9 mouse cellular contexts compared by ENCODE assay signal in the genomic region with DNA sequence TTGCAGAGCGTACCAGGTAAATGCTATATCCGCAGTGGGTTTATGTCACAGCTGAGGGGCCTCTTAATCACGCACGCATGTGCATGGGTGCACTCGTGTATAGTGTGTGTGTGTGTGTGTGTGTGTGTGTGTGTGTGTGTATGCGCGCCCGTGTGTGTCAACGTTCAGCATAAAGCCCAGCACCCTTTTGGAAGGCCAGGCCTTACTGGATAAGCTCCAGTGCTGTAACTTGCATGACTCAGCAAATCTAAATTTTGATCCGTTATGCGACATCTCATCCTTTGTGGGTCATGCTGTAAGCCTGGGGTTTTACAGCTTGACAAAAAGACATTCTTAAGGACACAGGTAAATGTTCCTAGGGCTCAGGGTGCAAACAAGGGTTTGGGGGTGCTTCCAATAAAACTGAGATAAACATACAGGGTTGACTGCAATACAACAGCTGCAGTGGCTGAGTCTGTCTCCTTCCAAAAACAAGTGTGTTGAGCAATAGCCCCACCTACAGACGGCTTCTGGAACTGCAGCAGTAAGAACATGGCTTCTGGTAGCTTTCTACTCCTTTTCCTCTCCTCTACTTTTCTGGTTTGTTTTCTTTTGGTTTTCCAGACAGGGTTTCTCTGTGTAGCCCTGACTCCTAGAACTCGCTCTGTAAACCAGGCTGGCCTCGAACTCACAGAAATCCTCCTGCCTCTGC. TPM values are rescaled to one million over a fixed set of nuclear protein-coding genes. Genes with fewer than 3 reads are reported as not detected.
DNase-seq lines count a peak whose midpoint lies in the region; ATAC-seq and TF ChIP-seq lines count a peak whose summit lies in the region.
"Had no signal": no experiment of that assay in that cellular context is flagged by ENCODE, and none has a peak within 500 bp of the region (broad histone marks: within the 10 kb centered on the region; RNA-seq: fewer than 3 reads in every experiment).

No protein-coding gene starts in this region.

- no peaks in the 10 kb centered on the region; the same call in 1 of the 2 replicates for H3K4me1 ChIP-seq in kidney, adult 2 months (ENCODE audit: control insufficient read depth, insufficient read depth, low read length)
- no peaks in the 10 kb centered on the region for H3K4me1 ChIP-seq in limb, embryonic 11.5 days (ENCODE audit: control insufficient read depth, insufficient read depth, low read length)
- no peaks in the 10 kb centered on the region for H3K4me1 ChIP-seq in stomach, postnatal 0 days (replicated peaks; ENCODE audit: control insufficient read depth, insufficient read depth)
- H3K4me1 ChIP-seq: embryonic facial prominence, embryonic 15.5 days had no signal

- TF ChIP-seq CTCF in kidney, adult 2 months (conservative IDR thresholded peaks at IDR 0.05; ENCODE audit: insufficient read depth, insufficient read length, low read depth, low read length): peak; percentile 76
- peak; percentile 87 for TF ChIP-seq CTCF in stomach, postnatal 0 days (IDR thresholded peaks at IDR 0.05; ENCODE audit: low read depth)

- H3K9ac ChIP-seq in limb, embryonic 11.5 days (ENCODE audit: low read length): no peak overlapping the region
- no peak overlapping the region for H3K9ac ChIP-seq in stomach, postnatal 0 days (ENCODE audit: low read length)
- H3K9ac ChIP-seq: embryonic facial prominence, embryonic 15.5 days had no signal

- TF ChIP-seq POLR2A in kidney, adult 2 months (IDR thresholded peaks at IDR 0.05; ENCODE audit: low read depth, low read length): no peak
- TF ChIP-seq POLR2A in myocyte (IDR thresholded peaks at IDR 0.05; ENCODE audit: insufficient read length, low read depth): no peak

- no peaks in the 10 kb centered on the region for H3K79me2 ChIP-seq in myocyte (ENCODE audit: control insufficient read depth, insufficient read depth)

- H3K27me3 ChIP-seq in kidney, adult 2 months (replicated peaks; ENCODE audit: control insufficient read depth, insufficient read depth, low read length): no peaks in the 10 kb centered on the region
- no peaks in the 10 kb centered on the region for H3K27me3 ChIP-seq in limb, embryonic 11.5 days (ENCODE audit: control insufficient read depth, insufficient read depth, low read length)
- peaks cover 4% of the 10 kb centered on the region for H3K27me3 ChIP-seq in myocyte (ENCODE audit: control insufficient read depth, insufficient read depth, insufficient read length)
- H3K27me3 ChIP-seq in stomach, postnatal 0 days (ENCODE audit: control insufficient read depth, insufficient read depth, low read length): no peaks in the 10 kb centered on the region
- H3K27me3 ChIP-seq: embryonic facial prominence, embryonic 15.5 days had no signal

- H3K4me3 ChIP-seq in kidney, adult 2 months (ENCODE audit: insufficient read depth, low read depth, low read length): no peak overlapping the region
- no peak overlapping the region for H3K4me3 ChIP-seq in limb, embryonic 11.5 days (ENCODE audit: low read depth, low read length)
- no peak overlapping the region for H3K4me3 ChIP-seq in myocyte
- no peak overlapping the region for H3K4me3 ChIP-seq in stomach, postnatal 0 days (ENCODE audit: low read depth, low read length)
- H3K4me3 ChIP-seq: embryonic facial prominence, embryonic 15.5 days had no signal

- no peak for TF ChIP-seq EP300 in stomach, postnatal 0 days (optimal IDR thresholded peaks at IDR 0.05)

- ATAC-seq in limb, embryonic 11.5 days (ENCODE audit: insufficient number of reproducible peaks, low FRiP score, low TSS enrichment, low read depth): no peak
- 0 out of 2 replicates have a peak, but pooled peaks have one; percentile 42 for ATAC-seq in stomach, postnatal 0 days (ENCODE audit: low FRiP score, low TSS enrichment)

- H3K4me2 ChIP-seq in limb, embryonic 11.5 days (ENCODE audit: low read depth, severe bottlenecking): no peak overlapping the region
- no peak overlapping the region for H3K4me2 ChIP-seq in myocyte (ENCODE audit: low read depth)
- H3K4me2 ChIP-seq in stomach, postnatal 0 days (replicated peaks; ENCODE audit: low read depth): no peak overlapping the region
- H3K4me2 ChIP-seq: embryonic facial prominence, embryonic 15.5 days had no signal

- H3ac ChIP-seq in myocyte (ENCODE audit: control insufficient read depth, insufficient read length): no peak overlapping the region

- H3K9me3 ChIP-seq in limb, embryonic 11.5 days (ENCODE audit: control insufficient read depth, low read length): no peaks in the 10 kb centered on the region
- H3K9me3 ChIP-seq in stomach, postnatal 0 days (ENCODE audit: control insufficient read depth, low read length): no peaks in the 10 kb centered on the region
- H3K9me3 ChIP-seq: embryonic facial prominence, embryonic 15.5 days had no signal

- H3K27ac ChIP-seq in kidney, adult 2 months (ENCODE audit: insufficient read depth, low read depth, low read length): no peak overlapping the region
- H3K27ac ChIP-seq in limb, embryonic 11.5 days (replicated peaks; ENCODE audit: low read depth, low read length): no peak overlapping the region
- no peak overlapping the region for H3K27ac ChIP-seq in stomach, postnatal 0 days (replicated peaks)
- H3K27ac ChIP-seq: embryonic facial prominence, embryonic 15.5 days had no signal

- H3K36me3 ChIP-seq in kidney, adult 2 months (ENCODE audit: control insufficient read depth, insufficient read depth, low read length): no peaks in the 10 kb centered on the region
- no peaks in the 10 kb centered on the region for H3K36me3 ChIP-seq in limb, embryonic 11.5 days (ENCODE audit: control insufficient read depth, insufficient read depth, low read length)
- H3K36me3 ChIP-seq in myocyte (ENCODE audit: control insufficient read depth, insufficient read depth): no peaks in the 10 kb centered on the region
- no peaks in the 10 kb centered on the region for H3K36me3 ChIP-seq in stomach, postnatal 0 days (ENCODE audit: control insufficient read depth, insufficient read depth, low read length)
- H3K36me3 ChIP-seq: embryonic facial prominence, embryonic 15.5 days had no signal

- DNase-seq in urinary bladder, postnatal 25 days (ENCODE audit: low spot score): peak; percentile 52
- DNase-seq in urinary bladder, adult 2 months (ENCODE audit: low spot score): no peak
- peak; percentile 80 to 85 for DNase-seq in cerebellum, postnatal 10 days
- peak; percentile 70 to 85 for DNase-seq in frontal cortex, postnatal 14 days (ENCODE audit: low spot score in 2 of 2)
- peak; percentile 82 for DNase-seq in kidney, adult 2 months
- DNase-seq in limb, embryonic 11.5 days (ENCODE audit: low spot score): peak; percentile 84
- peak; percentile 78 for DNase-seq in stomach, postnatal 0 days (ENCODE audit: low spot score)

- 64% methylated on average over 14 of the region's 14 CpGs for WGBS in kidney, adult 2 months
- 78% methylated on average over 14 of the region's 14 CpGs for WGBS in limb, embryonic 11.5 days
- 74% methylated on average over 14 of the region's 14 CpGs for WGBS in stomach, postnatal 0 days

TF ChIP-seq in myocyte, 11 proteins besides CTCF, POLR2A, EP300 and RAD21:
- TF ChIP-seq REST (IDR thresholded peaks at IDR 0.05; ENCODE audit: insufficient read depth, insufficient read length): no peak
- peak; percentile 27 to 62 (median 49) for TF ChIP-seq MYOD1 (IDR thresholded peaks at IDR 0.05; ENCODE audit: control insufficient read depth in 1 of 3, insufficient read length in 2 of 3, low read depth in 2 of 3)
- TF ChIP-seq MYOG (IDR thresholded peaks at IDR 0.05; ENCODE audit: control insufficient read depth in 1 of 3, insufficient read depth in 1 of 3, insufficient read length in 2 of 3, low read depth in 2 of 3): peak in 2 of 3 experiments; percentile 11 to 52
- TF ChIP-seq POLR2AphosphoS2 (IDR thresholded peaks at IDR 0.05; ENCODE audit: insufficient read length, low read depth): no peak
TF ChIP-seq in myocyte: peak in this region for 2.

RNA-seq across cellular contexts. Expression of a gene that starts 28.2 kb away (rescaled TPM):
- polyA plus RNA-seq in urinary bladder, adult 2 months (2012; rRNA removed): not detected in 2 replicates
- not detected in 2 replicates for polyA plus RNA-seq in kidney, adult 2 months (2012; rRNA removed)
- 0.05 TPM in 1 of 2 replicates, not detected in the other for polyA plus RNA-seq in limb, embryonic 11.5 days (2014; fragmentation: Nextera tagmentation; extraction: Ambion mirVana)
- polyA plus RNA-seq in myocyte (2012; fragmentation: generic; extraction: Trizol): not detected
- polyA plus RNA-seq in stomach, postnatal 0 days (2015; fragmentation: Nextera tagmentation; extraction: Ambion mirVana): not detected in 2 replicates
- polyA plus RNA-seq: embryonic facial prominence, embryonic 15.5 days had no signal
